Mouse (Mus musculus) ovary, postnatal 14 days (tissue): ENCODE results near the gene Cfb.
A peak's percentile ranks its signal among the peaks of the same experiment; 100 is the strongest.

Source experiments
- DNase-seq: peaks from one replicate; pipeline ENCODE4 v3.0.0; 2022; ENCODE audit warnings: low spot score

Gene Cfb

DNA sequence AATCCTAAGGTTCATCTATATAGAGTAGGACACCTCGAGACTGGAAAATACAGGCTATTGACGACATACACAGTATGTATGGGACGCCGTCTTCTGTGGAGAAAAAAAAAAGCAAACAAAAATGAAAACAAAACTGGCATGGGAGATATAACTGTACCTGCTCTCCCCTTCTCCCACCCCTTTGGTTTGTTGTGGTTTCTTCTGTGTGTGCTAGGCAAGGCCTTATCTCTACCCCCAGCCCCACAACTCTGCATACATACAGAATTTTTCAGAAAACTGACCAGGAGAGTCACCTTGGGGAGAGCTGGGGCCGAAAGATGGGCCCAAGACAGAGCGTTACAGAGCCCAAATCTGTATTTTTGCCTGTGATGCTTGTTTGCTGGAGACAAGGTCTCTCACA, 22.4 kb upstream of the Cfb start:
- DNase-seq, result no peak

DNA sequence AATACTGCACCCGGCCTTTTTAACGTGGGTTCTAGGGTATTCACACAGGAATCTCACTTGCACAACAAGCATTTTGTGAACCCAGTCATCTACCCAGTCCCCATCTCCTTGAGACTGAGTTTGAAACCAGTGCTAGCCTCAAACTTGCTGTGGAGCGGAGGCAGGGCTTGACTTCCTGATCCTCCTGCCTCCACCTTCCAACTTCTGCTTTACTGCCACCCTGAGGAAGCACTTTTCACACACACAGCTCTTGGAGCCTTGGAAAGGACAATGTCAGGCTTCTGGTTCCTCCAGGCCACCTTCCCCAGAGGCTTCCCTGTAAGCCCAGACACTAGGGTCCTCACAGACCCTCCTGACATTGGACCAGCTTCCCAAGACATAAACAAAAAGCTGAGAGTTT, 21.0 kb upstream of the Cfb start:
- DNase-seq, result no peak

DNA sequence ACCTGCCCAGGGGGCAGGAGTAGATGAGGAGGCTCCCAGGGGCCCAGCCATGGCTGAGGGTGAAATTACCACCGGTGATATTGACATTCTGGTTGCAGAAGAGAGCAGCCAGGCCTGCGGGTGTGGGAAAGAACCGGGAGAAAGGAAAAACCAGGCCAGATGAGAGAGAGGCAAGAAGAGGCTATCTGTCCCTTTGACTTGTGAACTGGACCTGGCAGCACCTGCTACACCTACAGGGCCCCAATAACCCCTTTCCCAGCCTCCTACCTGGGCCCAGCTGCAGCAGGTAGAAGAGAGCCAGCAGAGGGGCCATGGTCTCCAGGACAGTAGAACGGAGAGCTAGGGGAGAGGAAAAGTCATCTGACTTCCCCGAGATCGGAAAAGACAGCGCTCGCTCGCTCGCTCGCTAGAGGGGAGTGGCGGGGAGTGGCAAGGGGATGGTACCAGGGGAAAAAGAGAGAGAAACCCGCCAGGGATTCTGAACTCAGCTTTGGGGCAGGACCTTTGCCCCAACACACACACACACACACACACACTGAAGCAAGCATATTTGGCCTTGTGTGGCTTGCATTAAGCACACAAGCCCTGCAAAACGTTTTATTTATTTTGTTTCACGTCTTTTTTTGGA, 19.5 kb upstream of the Cfb start, which contains the start of gene Gm20547:
Gene Gm20547, minus strand, starts transcription at position 360 of the 628 bp plus-strand sequence.
- no peak for DNase-seq

DNA sequence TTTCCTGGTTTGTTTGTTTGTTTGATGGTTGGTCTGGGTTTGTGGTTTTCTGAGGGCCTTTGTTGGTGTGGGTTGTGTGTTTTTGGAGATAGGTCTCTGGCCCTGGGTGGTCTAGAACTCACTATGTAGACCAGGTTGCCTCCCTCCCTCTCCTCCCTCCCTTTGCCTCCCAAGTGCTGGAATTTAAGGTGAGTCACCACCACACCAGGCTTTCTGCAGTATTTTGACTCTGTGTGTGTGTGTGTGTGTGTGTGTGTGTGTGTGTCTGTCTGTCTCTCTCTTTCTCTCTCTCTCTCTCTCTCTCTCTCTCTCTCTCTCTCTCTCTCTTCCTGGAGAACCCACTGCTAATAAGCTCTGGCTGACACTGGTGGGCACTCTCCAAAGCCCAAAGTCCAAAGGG, 18.8 kb upstream of the Cfb start:
- no peak for DNase-seq

DNA sequence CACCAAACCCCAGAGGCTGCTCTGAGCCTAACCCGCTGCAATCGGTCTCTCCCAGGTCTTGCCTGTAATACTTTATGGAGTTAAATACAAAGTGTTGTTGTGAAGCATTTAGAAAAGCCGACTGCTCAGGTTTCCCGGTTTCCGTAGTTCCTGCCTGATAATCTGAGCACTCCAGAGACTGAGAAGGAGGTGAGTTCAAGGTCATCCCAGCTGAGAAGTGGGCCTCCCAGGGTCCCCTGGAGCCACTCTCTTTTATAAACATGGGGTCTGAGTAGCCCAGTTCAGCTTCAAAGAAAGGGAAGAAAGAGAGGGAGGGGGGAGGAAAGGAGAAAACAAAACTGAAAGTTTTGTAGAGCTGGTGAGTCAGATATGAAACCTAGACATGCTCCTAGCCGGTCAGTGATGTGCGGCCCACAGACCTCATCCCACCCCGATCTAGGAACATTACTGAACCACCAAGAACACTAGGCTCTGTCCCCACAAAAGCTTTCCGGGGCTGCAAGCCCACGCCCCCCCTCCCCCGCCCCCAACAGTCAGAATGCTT, 17.1 kb upstream of the Cfb start, which contains the start of gene Zbtb12:
Gene Zbtb12, plus strand, starts transcription at position 148 of the 544 bp plus-strand sequence.
- no peak for DNase-seq

DNA sequence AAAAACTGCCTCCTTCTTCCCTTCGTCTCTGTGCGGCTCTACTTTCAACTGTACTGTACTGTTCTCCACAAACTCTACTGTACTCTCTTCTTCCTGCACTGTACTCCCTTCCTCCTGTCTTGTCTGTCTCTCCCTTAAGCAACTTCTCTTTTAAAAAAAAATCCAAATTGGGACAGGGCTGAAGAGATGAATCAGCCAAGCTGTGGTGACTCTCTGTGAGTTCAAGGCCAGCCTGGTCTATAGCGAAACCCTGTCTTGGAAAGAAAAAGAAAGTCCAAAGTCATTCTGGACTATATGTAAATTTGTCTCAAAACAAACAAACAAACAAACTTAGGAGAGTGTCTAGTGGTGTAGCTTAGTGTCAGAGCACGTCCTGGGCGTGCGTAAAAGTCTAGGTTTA, 12.0 kb upstream of the Cfb start:
- DNase-seq, result no peak

DNA sequence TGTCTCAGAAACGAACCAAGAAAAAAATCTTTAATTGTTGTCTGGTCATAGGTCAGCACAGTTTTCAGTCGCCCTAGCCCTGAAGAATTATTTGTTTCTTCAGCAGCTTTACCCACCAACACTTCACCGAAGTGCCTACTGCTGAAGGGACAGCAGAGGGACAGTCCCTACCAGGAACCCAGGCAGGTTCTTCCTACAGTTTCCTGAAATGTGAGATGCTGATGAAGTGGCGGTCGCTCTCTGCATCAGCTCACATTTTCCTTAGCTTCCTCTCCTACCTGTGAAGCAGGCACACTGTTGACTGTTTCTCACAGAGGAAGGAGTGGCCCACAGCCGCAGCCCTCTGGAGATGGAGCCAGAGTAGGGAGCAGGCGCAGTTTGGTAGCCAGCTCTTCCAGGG, 3.7 kb upstream of the Cfb start:
- DNase-seq, result no peak

DNA sequence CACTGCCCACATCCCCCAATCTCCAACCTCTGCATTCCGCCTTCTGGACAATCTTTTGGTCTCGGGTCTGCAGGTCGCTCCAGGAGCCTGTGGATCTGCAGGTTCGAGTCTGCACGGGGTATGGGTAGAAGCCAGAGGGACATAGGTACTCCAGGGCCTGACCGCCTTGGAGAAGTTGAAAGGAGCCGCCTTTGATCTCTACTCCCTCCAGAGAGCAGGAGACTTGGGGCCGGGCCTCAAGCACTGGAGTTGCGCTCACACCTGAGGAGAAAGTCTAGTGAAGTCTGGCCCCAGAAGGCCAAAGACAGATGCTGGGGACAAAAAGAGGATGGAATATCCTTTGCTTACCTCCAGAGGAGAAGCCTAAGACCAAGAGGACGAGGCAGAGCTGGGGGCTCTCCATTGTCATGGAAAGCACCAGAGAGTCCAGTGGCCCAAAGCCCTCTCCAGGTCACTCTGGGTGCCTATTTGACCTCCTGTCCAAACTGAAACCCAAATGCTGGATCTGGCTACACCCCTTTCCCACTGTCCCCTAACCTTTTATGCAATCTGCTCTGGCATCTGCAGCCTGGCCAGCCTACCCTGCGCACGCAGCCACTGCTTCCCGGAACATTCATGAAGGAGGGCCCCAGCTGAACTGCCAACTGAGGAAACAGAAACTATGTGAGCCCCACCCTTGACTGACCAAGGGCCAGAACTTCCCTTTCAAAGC, 458 bp downstream of the Cfb start:
- no peak for DNase-seq

DNA sequence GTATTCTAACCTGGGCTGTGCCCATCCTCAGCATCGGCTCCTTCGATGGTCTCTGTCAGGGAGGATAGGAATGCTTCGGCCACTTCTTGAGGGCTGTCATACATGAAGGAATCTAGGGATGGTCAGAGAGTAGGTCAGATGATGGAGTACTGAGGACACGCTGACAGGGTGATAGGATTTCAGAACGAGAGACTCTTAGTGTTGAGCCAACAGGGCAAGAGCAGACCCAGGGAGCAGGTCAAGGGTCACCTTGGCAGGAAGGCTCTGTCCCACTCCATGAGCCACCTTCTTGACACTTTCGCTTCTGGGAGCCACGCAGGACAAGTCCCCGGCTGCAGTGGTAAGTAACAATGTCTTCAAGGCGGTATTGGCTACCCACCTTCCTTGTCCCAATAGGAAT, 1.8 kb downstream of the Cfb start:
- DNase-seq, result no peak

DNA sequence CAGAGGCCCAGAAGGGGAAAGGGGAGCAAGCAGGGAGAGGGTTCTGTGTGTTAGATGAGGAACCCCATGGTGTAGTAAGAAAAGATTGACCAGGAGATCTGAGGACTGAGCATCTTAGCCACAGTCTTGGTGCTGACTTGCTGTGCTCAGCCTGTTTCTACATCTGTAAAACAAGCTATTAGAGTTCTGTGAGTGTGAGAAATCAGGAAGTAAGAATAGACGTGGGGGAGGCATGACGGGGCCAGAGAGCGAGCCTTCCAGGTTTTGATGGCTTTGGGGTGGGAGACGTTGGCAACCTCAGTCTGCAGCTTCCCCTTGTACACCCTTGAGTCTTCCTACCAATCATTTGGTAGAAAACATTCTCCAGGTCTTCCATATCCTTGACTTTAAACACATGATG, 3.6 kb downstream of the Cfb start:
- DNase-seq, result no peak

DNA sequence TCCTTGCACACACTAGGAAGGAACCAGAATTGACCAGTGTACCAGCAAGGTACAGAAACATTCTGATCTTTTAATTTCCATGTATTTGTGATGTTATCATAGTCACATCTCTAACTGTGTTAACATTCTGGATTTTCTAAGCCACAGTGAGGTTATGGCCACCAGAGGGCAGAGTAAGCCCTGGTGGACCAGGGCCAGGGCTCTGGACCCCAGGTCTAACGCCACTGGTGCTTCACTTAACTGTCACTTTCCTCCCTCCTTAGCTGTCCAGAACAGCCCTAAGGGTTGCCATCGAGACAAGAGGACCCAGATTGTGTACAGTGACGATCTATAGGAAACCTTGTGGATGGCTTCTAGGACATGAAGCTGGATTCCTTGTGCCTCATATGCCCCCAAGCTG, 6.5 kb downstream of the Cfb start:
- peak; percentile 47 for DNase-seq

DNA sequence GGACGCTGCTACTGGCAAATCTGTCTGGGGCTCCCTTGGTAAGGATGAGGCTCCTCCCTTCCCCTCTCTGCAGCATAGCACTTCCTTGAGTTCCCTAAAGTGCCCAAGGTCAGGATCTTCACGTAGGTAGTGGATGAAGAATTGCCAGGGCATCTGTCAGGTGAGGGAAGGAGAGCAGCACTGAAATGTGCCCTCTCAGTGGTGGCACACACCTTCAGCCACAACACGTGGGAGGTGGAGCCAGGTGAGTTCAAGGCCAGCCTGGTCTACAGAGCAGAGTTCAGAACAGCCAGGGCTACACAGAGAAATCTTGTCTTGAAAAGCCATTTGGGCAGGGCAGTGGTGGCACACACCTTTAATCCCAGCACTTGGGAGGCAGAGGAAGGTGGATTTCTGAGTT, 7.6 kb downstream of the Cfb start:
- DNase-seq, result no peak

DNA sequence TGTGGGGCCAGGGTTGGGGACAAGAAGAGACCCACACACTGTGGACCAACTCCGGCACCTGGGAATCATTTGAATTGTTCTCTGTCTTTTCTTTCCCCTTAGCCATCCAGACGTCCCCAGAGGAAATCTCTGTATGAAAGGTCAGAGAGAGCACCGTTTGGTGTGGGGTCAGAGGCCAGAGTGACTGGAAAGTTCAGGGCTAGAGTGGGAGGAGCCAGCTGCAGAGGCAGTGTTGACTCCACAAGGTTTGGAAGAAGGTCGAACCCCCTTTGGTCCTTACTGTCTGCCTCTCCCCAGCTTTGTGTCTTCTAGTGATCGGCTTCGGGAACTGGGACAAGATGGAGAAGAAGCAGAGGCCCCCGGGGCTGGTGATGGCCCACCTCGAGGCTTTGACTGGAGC, 8.8 kb downstream of the Cfb start:
- no peak for DNase-seq

DNA sequence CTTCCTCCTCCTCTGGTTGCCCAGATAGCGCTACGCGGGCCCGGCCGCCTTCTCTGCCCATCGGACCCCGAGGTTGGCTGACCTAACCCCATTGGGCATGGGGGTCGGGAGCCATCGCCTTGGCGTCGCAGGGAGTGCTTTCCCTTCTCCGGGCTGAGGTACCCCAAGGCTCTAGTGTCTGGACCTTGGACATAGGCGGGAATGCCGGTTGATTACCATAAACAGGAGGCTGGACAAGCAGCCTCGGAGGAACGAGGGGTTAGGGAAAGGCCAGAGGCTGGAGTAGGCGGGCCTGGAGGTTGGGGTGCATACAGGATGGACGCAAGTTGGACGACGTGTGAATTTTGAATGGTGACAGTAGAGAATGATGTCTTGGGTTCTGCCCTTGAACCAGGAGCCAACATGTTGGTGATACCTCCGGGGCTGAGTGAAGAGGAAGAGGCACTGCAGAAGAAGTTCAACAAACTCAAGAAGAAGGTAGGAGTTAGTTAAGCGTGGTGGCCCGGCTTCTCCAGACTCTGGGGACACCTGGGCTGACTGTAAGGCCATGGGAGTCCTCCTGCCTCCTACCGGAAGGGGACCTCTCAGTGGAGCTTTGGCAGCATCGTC, 11.7 kb downstream of the Cfb start:
- no peak for DNase-seq

DNA sequence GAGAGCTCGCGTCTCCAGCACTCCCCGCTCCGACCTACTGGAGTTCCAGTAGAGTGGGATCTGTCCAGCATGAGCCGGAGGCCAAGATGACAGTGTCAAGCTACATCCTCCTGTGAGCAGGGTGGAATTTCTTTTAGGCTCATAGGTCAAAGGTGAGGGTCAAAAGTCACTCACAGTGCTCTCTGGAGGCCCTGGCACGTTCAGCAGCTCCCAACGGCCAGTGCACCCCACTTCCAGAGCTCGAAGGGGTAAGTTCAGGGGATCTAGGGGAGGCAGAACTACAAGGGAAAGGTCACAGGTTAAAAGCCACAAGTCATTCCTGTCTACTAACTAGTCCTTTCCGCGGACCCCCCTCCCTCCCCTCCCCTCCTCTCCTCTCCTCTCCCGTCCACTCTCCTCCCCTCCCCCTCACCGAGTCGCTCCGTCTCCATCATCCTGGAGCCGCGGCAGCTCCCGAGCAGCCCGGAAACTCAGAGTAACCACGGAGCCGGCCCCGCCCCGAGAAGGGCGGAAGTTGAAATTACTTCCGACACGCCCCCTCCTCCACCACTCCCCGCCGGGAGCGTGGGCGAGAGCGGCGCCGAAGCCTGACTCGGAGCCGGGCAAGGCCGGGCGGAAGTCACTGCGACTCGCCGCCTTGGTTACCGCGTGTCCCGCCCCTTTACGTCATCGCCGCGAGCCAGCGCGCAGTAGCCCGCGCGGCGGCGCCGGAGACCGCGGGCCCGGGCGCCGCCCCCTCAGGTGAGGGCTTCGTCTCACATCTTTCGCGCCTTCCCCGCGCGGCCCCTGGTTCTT, 12.4 kb downstream of the Cfb start, which contains the start of the genes Skiv2l and Nelfe:
Gene Skiv2l, minus strand, starts transcription at position 489 of the 795 bp plus-strand sequence.
Gene Nelfe, plus strand, starts transcription at position 670 of the 795 bp plus-strand sequence.
- DNase-seq, result peak; percentile 97

DNA sequence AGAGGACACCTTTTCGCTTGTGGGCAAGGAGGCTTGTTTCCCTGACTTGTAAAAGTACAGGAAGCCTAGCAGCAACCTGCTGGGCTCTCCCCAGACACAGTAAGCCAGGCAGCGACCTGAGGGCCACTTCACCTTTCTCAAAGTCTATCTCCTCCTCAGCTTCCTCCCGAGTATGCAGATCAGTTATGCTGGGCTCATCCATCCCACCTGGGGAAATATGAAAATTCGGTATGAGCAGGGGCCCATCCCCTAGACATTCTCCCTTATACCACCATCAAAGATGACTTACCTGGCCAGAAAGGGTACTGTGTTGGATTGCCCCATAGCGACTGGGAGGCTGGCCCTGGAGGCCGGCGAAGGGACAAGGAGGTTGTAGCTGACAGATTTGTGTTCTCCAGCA, 14.7 kb downstream of the Cfb start:
- DNase-seq, result no peak

DNA sequence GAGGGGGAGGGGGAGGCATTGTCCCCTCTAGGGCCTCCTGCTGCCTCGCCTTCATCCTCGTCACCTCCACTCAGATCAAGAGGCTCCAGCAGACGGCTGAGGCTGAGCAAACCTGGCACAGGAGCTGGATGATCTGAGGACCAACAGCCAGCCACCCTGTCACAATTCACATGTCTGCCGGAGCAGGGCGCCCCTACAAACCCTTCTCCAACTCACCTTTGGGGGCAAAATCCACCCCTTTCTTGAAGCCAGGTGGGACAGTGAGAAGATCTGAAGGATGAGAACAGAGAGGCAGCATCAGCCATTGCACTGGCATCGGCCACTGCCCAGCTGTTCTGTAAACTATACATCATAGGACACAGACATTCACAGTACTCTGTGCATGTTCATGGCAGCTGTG, 15.1 kb downstream of the Cfb start:
- DNase-seq, result no peak

DNA sequence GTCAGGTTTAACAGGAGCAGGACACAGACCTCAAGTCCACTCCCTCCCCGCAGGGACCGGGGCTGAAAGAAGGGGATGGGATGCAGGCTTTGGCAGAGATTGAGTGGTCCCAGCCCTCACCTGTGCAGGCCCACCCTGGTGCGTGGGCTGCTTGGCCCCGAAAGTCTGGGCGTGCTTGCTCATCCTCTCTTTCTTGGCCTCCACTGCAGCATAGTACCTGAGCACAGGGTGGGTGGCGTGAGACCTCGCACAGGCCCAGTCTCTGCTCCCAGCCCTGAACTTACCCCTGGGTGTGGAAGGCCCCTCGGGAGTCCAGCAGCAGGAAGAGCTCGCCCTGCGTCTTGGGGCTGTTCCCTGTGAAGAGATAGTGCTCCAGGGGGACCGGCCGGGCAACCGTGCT, 17.4 kb downstream of the Cfb start:
- DNase-seq, result no peak

DNA sequence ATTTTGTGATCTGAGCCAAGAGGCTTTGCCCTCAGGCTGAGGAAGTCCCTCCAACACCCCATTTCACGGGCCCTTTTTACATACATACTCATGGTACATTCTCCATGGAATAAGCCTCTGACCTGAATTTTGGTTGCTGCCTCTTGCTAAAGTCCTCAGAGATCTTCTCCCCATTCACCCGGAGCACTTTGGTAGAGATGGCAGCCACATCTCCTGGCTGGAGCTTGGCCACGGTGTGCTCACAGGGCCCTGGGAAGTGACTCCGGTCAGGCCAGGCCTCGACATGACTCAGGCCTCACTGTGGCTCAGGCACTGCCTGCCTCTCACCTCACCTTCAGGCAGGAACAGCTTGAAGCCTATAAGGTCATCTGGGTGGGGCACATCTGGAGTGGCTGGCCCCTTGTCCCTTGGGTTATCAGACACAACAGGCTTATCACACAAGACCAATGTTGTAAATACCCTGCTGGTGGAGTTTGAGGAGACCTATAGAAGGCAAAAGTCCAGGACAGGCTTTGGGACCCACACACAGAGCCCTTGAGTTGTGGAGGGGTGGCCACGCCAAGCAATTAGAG, 21.5 kb downstream of the Cfb start:
- no peak for DNase-seq

DNA sequence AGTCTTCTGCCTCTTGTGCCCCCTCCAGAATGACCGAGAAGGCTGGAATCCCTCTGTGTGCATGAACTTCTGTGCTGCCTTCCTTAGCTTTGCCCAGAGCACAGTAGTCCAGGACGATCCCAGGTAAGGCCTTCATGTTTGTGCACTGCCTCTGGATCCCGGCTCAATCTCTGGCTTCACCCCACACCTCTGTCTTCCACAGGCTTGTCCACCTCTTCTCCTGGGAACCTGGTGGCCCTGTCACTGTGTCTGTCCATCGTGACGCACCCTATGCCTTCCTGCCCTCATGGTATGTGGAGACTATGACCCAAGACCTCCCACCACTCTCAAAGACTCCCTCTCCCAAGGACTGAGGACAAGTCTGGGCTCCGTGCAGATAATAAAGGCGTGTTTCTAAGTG, 23.5 kb downstream of the Cfb start:
- DNase-seq, result no peak

DNA sequence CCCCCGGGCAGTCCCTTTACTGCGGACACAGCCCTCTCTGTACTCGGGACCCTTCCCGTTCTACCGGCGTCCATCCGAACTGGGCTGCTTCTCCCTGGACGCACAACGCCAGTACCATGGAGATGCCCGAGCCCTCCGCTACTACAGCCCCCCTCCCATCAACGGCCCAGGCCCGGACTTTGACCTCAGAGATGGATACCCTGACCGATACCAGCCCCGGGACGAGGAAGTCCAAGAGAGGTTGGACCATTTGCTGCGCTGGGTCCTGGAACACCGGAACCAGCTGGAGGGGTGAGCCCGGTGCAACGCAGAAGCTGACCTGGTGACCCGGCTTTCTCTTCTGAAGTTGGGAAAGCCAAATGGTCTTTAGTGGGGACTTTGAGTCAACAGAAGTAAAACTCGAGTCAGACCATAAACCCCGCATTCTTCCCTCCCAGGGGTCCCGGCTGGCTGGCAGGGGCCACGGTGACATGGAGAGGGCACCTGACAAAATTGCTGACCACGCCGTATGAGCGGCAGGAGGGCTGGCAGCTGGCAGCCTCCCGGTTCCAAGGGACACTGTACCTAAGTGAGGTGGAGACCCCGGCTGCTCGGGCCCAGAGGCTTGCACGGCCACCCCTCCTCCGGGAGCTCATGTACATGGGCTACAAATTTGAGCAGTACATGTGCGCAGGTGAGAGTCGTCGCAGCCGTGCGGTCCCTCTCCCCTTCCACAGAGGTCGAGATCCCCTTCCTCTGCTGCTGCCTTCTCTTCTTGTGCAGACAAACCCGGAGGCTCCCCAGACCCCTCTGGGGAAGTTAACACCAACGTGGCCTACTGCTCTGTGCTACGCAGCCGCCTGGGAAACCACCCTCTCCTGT, 24.6 kb downstream of the Cfb start:
- DNase-seq, result no peak
